Mouse (Mus musculus): ENCODE results near the gene S100a8.

GRCm38 (mm10) chr3:90647291-90647690, 21.5 kb upstream of the S100a8 start:
- TF ChIP-seq CTCF (IDR thresholded peaks at IDR 0.05; ENCODE audit: low read depth, low read length): no peak
- TF ChIP-seq GATA1 (IDR thresholded peaks at IDR 0.05; ENCODE audit: borderline replicate concordance, low read length): no peak
- TF ChIP-seq GATA2 (IDR thresholded peaks at IDR 0.05; ENCODE audit: borderline replicate concordance, low read depth, low read length): no peak
- TF ChIP-seq TAL1 (conservative IDR thresholded peaks at IDR 0.05; ENCODE audit: low read depth, low read length): no peak
- no peak for TF ChIP-seq POLR2AphosphoS5 (IDR thresholded peaks at IDR 0.05; ENCODE audit: insufficient replicate concordance, low read depth, low read length)

Data from G1E (cell line).